Mouse (Mus musculus): ENCODE results near the gene Pkig.

DNA sequence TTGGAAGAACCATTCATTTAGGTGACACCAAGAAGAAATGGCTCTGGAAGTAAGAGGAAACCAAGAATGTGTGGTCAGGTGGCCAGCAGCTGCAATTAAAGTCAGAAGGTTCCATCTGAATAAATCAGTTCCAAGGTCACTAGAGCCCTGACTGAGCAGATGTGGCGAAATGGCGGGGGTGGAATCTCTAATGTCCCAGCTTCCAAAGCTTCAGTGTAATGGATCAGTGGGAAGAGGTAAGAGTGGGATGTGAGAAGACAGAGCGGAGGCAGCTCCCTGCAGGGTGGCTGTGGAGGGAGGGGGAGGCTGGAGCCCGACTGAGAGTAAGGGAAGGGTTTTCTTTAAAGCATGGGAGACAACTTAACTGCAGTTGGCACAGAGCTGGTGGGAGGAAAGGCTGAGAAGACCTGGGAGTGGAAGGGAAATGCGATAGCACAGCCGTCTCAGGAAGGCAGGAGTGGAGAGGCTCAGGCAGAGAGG is 3.2 kb downstream of the Pkig start:
- TF ChIP-seq POLR2A (IDR thresholded peaks at IDR 0.05; ENCODE audit: insufficient read depth, low read length) (no peak), CTCF (IDR thresholded peaks at IDR 0.05; ENCODE audit: low read depth, low read length) (no peak), EP300 (IDR thresholded peaks at IDR 0.05; ENCODE audit: insufficient read depth, low read depth, low read length) (no peak)
